8 mouse cellular contexts compared by ENCODE assay signal in genomic region chr5:109559191-109559590, GRCm38 (mm10). TPM values are rescaled to one million over a fixed set of nuclear protein-coding genes. Genes with fewer than 3 reads are reported as not detected.
DNase-seq lines count a peak whose midpoint lies in the region; ATAC-seq and TF ChIP-seq lines count a peak whose summit lies in the region.

No protein-coding gene starts in this region.

- peaks cover 30% of the 10 kb centered on the region for H3K9me3 ChIP-seq in heart, embryonic 16.5 days (replicated peaks; ENCODE audit: control insufficient read depth, low read length)

- no peak overlapping the region for H3K9ac ChIP-seq in liver, adult 2 months (ENCODE audit: low read depth, low read length)
- H3K9ac ChIP-seq in heart, embryonic 16.5 days (ENCODE audit: low read length) = no peak overlapping the region

- H3K27me3 ChIP-seq in liver, adult 2 months (ENCODE audit: control insufficient read depth, insufficient read depth, low read length) = no peaks in the 10 kb centered on the region
- H3K27me3 ChIP-seq in heart, embryonic 16.5 days (ENCODE audit: control insufficient read depth, insufficient read depth, low read length) = no peaks in the 10 kb centered on the region

- ATAC-seq in heart, embryonic 16.5 days (replicated peaks; ENCODE audit: extremely low read depth, insufficient read depth, low FRiP score) = no peak
- ATAC-seq in CD4-positive, CD25-positive, alpha-beta regulatory T cell, adult 4 months = no peak

- peak; percentile 51 for DNase-seq in liver, adult 2 months (ENCODE audit: extremely low read depth, low read depth, low spot score)
- no peak for DNase-seq in liver
- DNase-seq in brain, adult 2 months (ENCODE audit: low read depth, low spot score) = peak; percentile 46
- DNase-seq in frontal cortex, postnatal 14 days (ENCODE audit: low spot score in 2 of 2) = no peak
- DNase-seq in urinary bladder, postnatal 10 days (ENCODE audit: low spot score) = no peak

- no peaks in the 10 kb centered on the region for H3K79me2 ChIP-seq in liver, adult 2 months (ENCODE audit: control insufficient read depth, insufficient read depth, low read length)
- H3K79me2 ChIP-seq in macrophage (ENCODE audit: inconsistent target) = no peaks in the 10 kb centered on the region

- TF ChIP-seq POLR2A in liver, adult 2 months (IDR thresholded peaks at IDR 0.05; ENCODE audit: extremely low read depth, insufficient read depth, low read length) = no peak

- H3K36me3 ChIP-seq in liver, adult 2 months (ENCODE audit: control insufficient read depth, insufficient read depth, low read length) = no peaks in the 10 kb centered on the region
- peaks cover 21% of the 10 kb centered on the region for H3K36me3 ChIP-seq in heart, embryonic 16.5 days (ENCODE audit: control insufficient read depth, insufficient read depth)
- peaks cover 4% of the 10 kb centered on the region; the same call in 1 of the 2 replicates for H3K36me3 ChIP-seq in macrophage (ENCODE audit: inconsistent target)

- H3K27ac ChIP-seq in liver, adult 2 months (replicated peaks; ENCODE audit: insufficient read depth, low read depth, low read length) = no peak overlapping the region
- H3K27ac ChIP-seq in heart, embryonic 16.5 days (ENCODE audit: low read length) = no peak overlapping the region; the same call in 1 of the 2 replicates
- H3K27ac ChIP-seq in macrophage = no peak overlapping the region

- 16% methylated on average over 6 of the region's 6 CpGs for WGBS in liver, adult 2 months
- WGBS in heart, embryonic 16.5 days = 21% methylated on average over 6 of the region's 6 CpGs
- 22% methylated on average over 3 of the region's 6 CpGs for WGBS in macrophage (ENCODE audit: missing documents)

- peak overlapping the region; percentile 99; the same call in 1 of the 2 replicates for H3K4me3 ChIP-seq in liver, adult 2 months (ENCODE audit: insufficient read depth, low read depth, low read length)
- peak overlapping the region; percentile 77 for H3K4me3 ChIP-seq in heart, embryonic 16.5 days (ENCODE audit: low read length)
- peak overlapping the region; percentile 0; the same call in 1 of the 2 replicates for H3K4me3 ChIP-seq in macrophage (ENCODE audit: inconsistent target)

- H3K4me2 ChIP-seq in heart, embryonic 16.5 days (ENCODE audit: low read depth, low read length) = peak overlapping the region; percentile 81

- no peaks in the 10 kb centered on the region for H3K4me1 ChIP-seq in liver, adult 2 months (ENCODE audit: control insufficient read depth, insufficient read depth, low read length)
- no peaks in the 10 kb centered on the region for H3K4me1 ChIP-seq in heart, embryonic 16.5 days (ENCODE audit: control insufficient read depth, insufficient read depth, low read length)

- no peak for TF ChIP-seq CTCF in liver, adult 2 months (IDR thresholded peaks at IDR 0.05; ENCODE audit: low read depth, low read length)

RNA-seq across cellular contexts. Expression of gene Crlf2, which starts 0.4 kb away (rescaled TPM):
- 3.2 and 5.6 TPM in 2 replicates for total RNA-seq in liver, adult 2 months (2014; rRNA removed)
- 6.3 and 10.7 TPM in 2 replicates for polyA plus RNA-seq in liver, adult 2 months (2012; rRNA removed)
- polyA plus RNA-seq in heart, embryonic 16.5 days (2015; fragmentation: Nextera tagmentation; extraction: Ambion mirVana) = 9.0 and 10.0 TPM in 2 replicates
- total RNA-seq in macrophage (2018; cell fraction: chromatin; rRNA removed) = 100 to 1,000 TPM in 1 of 26 experiments, 10 to 100 TPM in 25; 29.0 to 142 (median 59.0) TPM
- 100 to 1,000 TPM in 25 of 26 experiments, 10 to 100 TPM in 1; 78.0 to 212 (median 141) TPM for total RNA-seq in macrophage (2018; cell fraction: cytosol; rRNA removed)
- total RNA-seq in macrophage (2018; cell fraction: nucleus; rRNA removed) = 100 to 1,000 TPM in 25 of 26 experiments, 10 to 100 TPM in 1; 97.1 to 292 (median 175) TPM
- 28.7 to 140 TPM (median 102 TPM) in 3 replicates for polyA plus RNA-seq in macrophage (2018)
- 1 to 10 TPM; 6.2 to 7.2 TPM for polyA plus RNA-seq in CD4-positive, CD25-positive, alpha-beta regulatory T cell, adult 4 months (2017; shearing (Covaris generic))

Comparison
In these comparisons a context has a peak if more than half of its experiments do, and no peak if none do; other contexts are left out.
1. DNase-seq: peak in liver, adult 2 months (single experiment) and brain, adult 2 months (single experiment); none in liver (single experiment), frontal cortex, postnatal 14 days (0 of 2) and urinary bladder, postnatal 10 days (single experiment).
2. H3K4me3 ChIP-seq: peak in every context shown above with its lines; median percentile 99 in liver, adult 2 months; 77 in heart, embryonic 16.5 days; 0 in macrophage.